Mouse (Mus musculus) thymus, adult 2 months (tissue): ENCODE measurements around the gene Cfap45. TPM values are rescaled to one million over a fixed set of nuclear protein-coding genes. Genes with fewer than 3 reads are reported as not detected.

Experiments used
- DNase-seq: peaks from one replicate; pipeline ENCODE4 v3.0.0; 2021
- H3K27ac ChIP-seq: fragments of 200-500 bp; 2 replicates; pipeline ENCODE4 v1.5.1; 2012; ENCODE audit warnings: low read length, control low read depth; ENCODE audit not compliant: control insufficient read depth, insufficient read depth
- H3K27me3 ChIP-seq: fragments of 200-500 bp; 2 replicates; pipeline ENCODE4 v1.6.1; 2012; ENCODE audit warnings: mild to moderate bottlenecking, low read length, moderate library complexity, mixed read lengths; ENCODE audit not compliant: control insufficient read depth, insufficient read depth
- H3K36me3 ChIP-seq: fragments of 200-500 bp; 2 replicates; pipeline ENCODE4 v1.6.1; 2012; ENCODE audit warnings: mild to moderate bottlenecking, low read length, moderate library complexity; ENCODE audit not compliant: control insufficient read depth, insufficient read depth
- H3K4me1 ChIP-seq: fragments of 200-500 bp; replicated peaks from 2 replicates; pipeline ENCODE4 v1.6.1; 2012; ENCODE audit warnings: low read length; ENCODE audit not compliant: control insufficient read depth, insufficient read depth
- H3K4me3 ChIP-seq: fragments of 200-500 bp; 2 replicates; pipeline ENCODE4 v1.5.1; 2012; ENCODE audit warnings: mild to moderate bottlenecking, low read length, control low read depth, moderate library complexity; ENCODE audit not compliant: control insufficient read depth, insufficient read depth
- CTCF ChIP-seq: fragments of 200-500 bp; IDR thresholded peaks from 2 replicates; pipeline ENCODE4 v1.5.1; 2012; ENCODE audit warnings: mild to moderate bottlenecking, control low read depth, low read length, moderate library complexity, borderline replicate concordance; ENCODE audit not compliant: control insufficient read depth, poor library complexity, insufficient read depth; ENCODE audit errors: extremely low read depth
- POLR2A ChIP-seq: fragments of 200-500 bp; IDR thresholded peaks from 2 replicates; pipeline ENCODE4 v1.6.1; 2012; ENCODE audit warnings: mild to moderate bottlenecking, low read length, control low read depth, moderate library complexity; ENCODE audit not compliant: control insufficient read depth, poor library complexity, insufficient read depth; ENCODE audit errors: extremely low read depth
- WGBS: fragments of 180-500 bp; shearing (Covaris S2); methylation state at CpG from one replicate; pipeline ENCODE4 v1.1.7; 2018; 5-methylcytosine and 5-hydroxymethylcytosine counted together
- polyA plus RNA-seq: library from polyadenylated mRNA; depleted of rRNA; stranded (reverse); fragments of >200 nt; gene quantifications from 2 replicates; pipeline ENCODE4 v1.2.3, GENCODE M21; 2012

Gene Cfap45
- polyA plus RNA-seq, 1 experiment = 0.15 TPM

DNA sequence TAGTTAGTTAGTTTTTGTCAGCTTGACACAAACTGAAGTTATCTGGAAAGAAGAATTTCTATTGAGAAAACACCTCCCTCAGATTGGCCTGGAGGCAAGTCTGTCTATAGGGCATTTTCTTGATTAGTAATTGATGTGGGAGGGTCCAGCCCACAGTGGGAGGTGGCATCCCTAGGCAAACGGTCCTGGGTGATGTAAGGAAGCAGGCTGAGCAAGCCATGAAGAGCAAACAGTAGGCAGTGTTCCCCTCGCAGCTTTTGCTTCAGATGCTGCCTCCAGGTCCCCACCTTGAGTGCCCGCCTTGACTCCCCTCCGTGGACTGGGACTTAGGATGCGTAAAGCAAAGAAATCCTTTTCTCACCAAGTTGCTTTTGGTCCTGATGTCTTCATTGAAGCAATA lies 11.4 kb upstream of the Cfap45 start:
- no peak overlapping the region for H3K4me3 ChIP-seq
- no peak for DNase-seq
- TF ChIP-seq POLR2A (no peak), CTCF (no peak)
- H3K36me3 ChIP-seq = peaks cover 7% of the 10 kb centered on the region
- no peak overlapping the region for H3K27ac ChIP-seq
- no peaks in the 10 kb centered on the region for H3K27me3 ChIP-seq
- peaks cover 22% of the 10 kb centered on the region for H3K4me1 ChIP-seq
- 93% methylated on average over 5 of the region's 5 CpGs for WGBS

DNA sequence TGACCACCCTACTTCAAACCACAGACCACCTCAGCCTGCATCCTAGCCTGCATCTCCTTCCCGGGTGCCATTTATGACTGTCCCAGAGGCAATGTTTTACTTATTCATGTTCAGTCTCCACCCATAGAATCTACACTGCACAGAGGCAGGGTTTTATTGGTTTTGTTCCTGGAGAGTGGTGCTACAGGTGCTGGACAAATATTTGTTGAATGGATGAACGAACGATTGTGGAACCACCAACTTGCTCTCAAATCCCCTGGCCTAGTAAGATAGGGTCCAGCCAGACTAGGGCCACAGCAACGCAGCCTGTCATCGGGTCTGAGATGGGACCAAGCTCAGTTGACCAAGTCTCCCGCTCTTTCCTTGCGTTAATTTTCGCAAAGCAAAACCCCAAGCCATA lies 10.6 kb upstream of the Cfap45 start:
- Histone ChIP-seq H3K27ac (no peak overlapping the region), H3K27me3 (no peaks in the 10 kb centered on the region), H3K4me1 (peaks cover 27% of the 10 kb centered on the region), H3K36me3 (peaks cover 7% of the 10 kb centered on the region), H3K4me3 (no peak overlapping the region)
- 69% methylated on average over 8 of the region's 8 CpGs for WGBS
- no peak for DNase-seq
- no peak for TF ChIP-seq POLR2A

DNA sequence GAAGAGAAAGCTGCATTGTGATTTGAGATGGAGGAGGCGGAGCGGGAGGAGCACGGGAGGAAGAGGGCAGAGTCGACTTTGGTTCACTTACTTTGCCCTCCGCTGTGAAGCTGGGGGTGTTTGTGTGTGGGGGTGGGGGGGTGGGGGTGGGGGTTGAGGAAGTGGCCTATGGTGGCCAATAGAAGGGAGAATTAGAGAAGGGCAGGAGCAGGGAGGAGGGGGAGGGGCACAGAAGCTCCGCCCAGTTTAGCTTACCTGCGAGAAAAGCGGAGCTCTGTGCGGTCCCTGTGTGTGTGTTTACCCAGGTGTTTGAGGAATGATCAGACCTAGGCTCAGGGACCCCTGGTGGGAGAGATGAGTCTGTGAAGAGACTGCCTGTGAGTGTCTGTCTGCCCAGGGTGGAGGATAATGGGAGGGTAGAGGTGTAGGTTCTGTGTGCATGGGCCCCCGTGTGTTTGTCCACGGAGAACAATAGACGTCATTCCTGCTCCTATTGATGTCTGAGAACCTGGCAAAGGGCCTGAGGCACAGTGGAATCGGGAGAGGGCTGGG lies 10.1 kb upstream of the Cfap45 start:
- DNase-seq = no peak
- peaks cover 6% of the 10 kb centered on the region for H3K36me3 ChIP-seq
- WGBS = 68% methylated on average over 13 of the region's 13 CpGs
- no peaks in the 10 kb centered on the region for H3K27me3 ChIP-seq
- TF ChIP-seq POLR2A (no peak), CTCF (no peak)
- H3K4me3 ChIP-seq = no peak overlapping the region
- H3K27ac ChIP-seq = no peak overlapping the region
- peaks cover 30% of the 10 kb centered on the region for H3K4me1 ChIP-seq

GRCm38 (mm10) chr1:172512962-172513361 lies 7.6 kb upstream of the Cfap45 start:
- peak overlapping the region; percentile 10 for H3K4me3 ChIP-seq
- WGBS = 3% methylated on average over 13 of the region's 13 CpGs
- no peaks in the 10 kb centered on the region for H3K27me3 ChIP-seq
- DNase-seq = peak; percentile 78
- H3K36me3 ChIP-seq = no peaks in the 10 kb centered on the region
- H3K4me1 ChIP-seq = peaks cover 32% of the 10 kb centered on the region
- TF ChIP-seq CTCF = no peak
- TF ChIP-seq POLR2A = no peak
- peak overlapping the region; percentile 78 for H3K27ac ChIP-seq

- TF ChIP-seq POLR2A (no peak), CTCF (no peak)
- Histone ChIP-seq H3K27me3 (no peaks in the 10 kb centered on the region), H3K36me3 (no peaks in the 10 kb centered on the region), H3K4me3 (peak overlapping the region; percentile 5; the same call in 1 of the 2 replicates), H3K27ac (peak overlapping the region; percentile 72), H3K4me1 (peaks cover 32% of the 10 kb centered on the region)
- WGBS = 9% methylated on average over 17 of the region's 17 CpGs
- peak; percentile 78 for DNase-seq
Measured at GRCm38 (mm10) chr1:172513525-172514212, 6.9 kb upstream of the Cfap45 start.

DNA sequence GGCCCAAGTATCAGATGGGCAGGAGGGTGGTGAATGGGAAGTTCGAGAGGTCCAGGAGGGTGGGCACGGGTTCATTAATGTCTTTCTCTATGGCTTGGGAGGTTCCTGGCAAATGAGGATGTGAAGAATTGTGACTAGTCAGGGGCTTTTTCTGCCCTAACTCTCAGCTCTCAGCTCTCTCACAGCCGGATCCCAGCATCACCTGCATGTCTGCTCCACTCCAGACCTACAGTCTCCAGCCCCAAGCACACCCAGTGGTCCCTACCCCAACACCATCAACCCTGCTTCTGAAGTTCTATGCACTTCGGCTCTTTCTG lies 6.4 kb upstream of the Cfap45 start:
- TF ChIP-seq CTCF = no peak
- no peak for TF ChIP-seq POLR2A
- whole genome bisulfite sequencing = 9% methylated on average over 4 of the region's 4 CpGs
- Histone ChIP-seq H3K4me3 (peak overlapping the region; percentile 5; the same call in 1 of the 2 replicates), H3K27me3 (no peaks in the 10 kb centered on the region), H3K4me1 (peaks cover 32% of the 10 kb centered on the region), H3K36me3 (no peaks in the 10 kb centered on the region), H3K27ac (peak overlapping the region; percentile 69)
- no peak for DNase-seq
